21 mouse cellular contexts compared by ENCODE assay signal in genomic region chr12:111119506-111120085, GRCm38 (mm10).
"Had no signal": no experiment of that assay in that cellular context is flagged by ENCODE, and none has a peak within 500 bp of the region (broad histone marks: within the 10 kb centered on the region; RNA-seq: fewer than 3 reads in every experiment).

No protein-coding gene starts in this region.

- DNase-seq: kidney, adult 8-10 months; kidney, postnatal 25 days; layer of hippocampus, postnatal 36 days; liver, embryonic 13.5 days; lung, embryonic 14.5 days; retina, postnatal 1 day; right cerebral cortex, postnatal 25 days; thymus, adult 2 months; thymus, postnatal 14 days; thymus, postnatal 4 days had no signal

- H3K27me3 ChIP-seq: liver, embryonic 13.5 days; megakaryocyte, embryonic 14.5 days; midbrain, embryonic 13.5 days; neural tube, embryonic 13.5 days had no signal

- H3K27ac ChIP-seq: layer of hippocampus, adult 2 months; left cerebral cortex, adult 2 months; liver, embryonic 13.5 days; macrophage; midbrain, embryonic 10.5 days; midbrain, embryonic 13.5 days; neural tube, embryonic 13.5 days; stomach, postnatal 0 days had no signal

- H3K4me3 ChIP-seq: layer of hippocampus, adult 2 months; left cerebral cortex, adult 2 months; liver, embryonic 13.5 days; megakaryocyte, embryonic 14.5 days; midbrain, embryonic 10.5 days; midbrain, embryonic 13.5 days; myocyte; neural tube, embryonic 13.5 days had no signal

- H3K4me1 ChIP-seq: liver, embryonic 13.5 days had no signal

- ATAC-seq: lung, postnatal 0 days; midbrain, embryonic 13.5 days; midbrain, embryonic 16.5 days had no signal
